Mouse (Mus musculus) stomach, embryonic 16.5 days (tissue): Measurements from ENCODE around the gene Nhs. TPM values are rescaled to one million over a fixed set of nuclear protein-coding genes. Genes with fewer than 3 reads are reported as not detected.

Experiments used
- ATAC-seq: fragments of 200-750 bp; cut with Nextera tagmentation; 2 replicates; pipeline ENCODE4 v1.8.0; 2017; ENCODE audit warnings: moderate number of reproducible peaks, moderate TSS enrichment; ENCODE audit not compliant: insufficient read depth, low FRiP score
- H3K27ac ChIP-seq: fragments of 300-500 bp; sonication (generic); 2 replicates; pipeline ENCODE4 v1.5.1; 2014; ENCODE audit warnings: low read length
- H3K27me3 ChIP-seq: fragments of 300-500 bp; sonication (generic); 2 replicates; pipeline ENCODE4 v1.6.1; 2014; ENCODE audit warnings: low read length, control low read depth, mixed read lengths; ENCODE audit not compliant: control insufficient read depth, insufficient read depth
- H3K36me3 ChIP-seq: fragments of 300-500 bp; sonication (generic); 2 replicates; pipeline ENCODE4 v1.6.1; 2014; ENCODE audit warnings: low read length; ENCODE audit not compliant: control insufficient read depth, insufficient read depth
- H3K4me1 ChIP-seq: fragments of 300-500 bp; sonication (generic); 2 replicates; pipeline ENCODE4 v1.6.1; 2014; ENCODE audit warnings: low read length, control low read depth, mixed read lengths; ENCODE audit not compliant: control insufficient read depth, insufficient read depth
- H3K4me2 ChIP-seq: fragments of 300-500 bp; sonication (generic); 2 replicates; pipeline ENCODE4 v1.6.1; 2014; ENCODE audit warnings: low read depth, low read length, mixed read lengths
- H3K4me3 ChIP-seq: fragments of 300-500 bp; sonication (generic); replicated peaks from 2 replicates; pipeline ENCODE4 v1.5.1; 2014; ENCODE audit warnings: mild to moderate bottlenecking, low read length
- H3K9ac ChIP-seq: fragments of 300-500 bp; sonication (generic); 2 replicates; pipeline ENCODE4 v1.6.1; 2014; ENCODE audit warnings: low read length
- H3K9me3 ChIP-seq: fragments of 300-500 bp; sonication (generic); replicated peaks from 2 replicates; pipeline ENCODE4 v1.6.1; 2016; ENCODE audit warnings: low read length, control low read depth; ENCODE audit not compliant: control insufficient read depth
- WGBS: fragments of 180-500 bp; shearing (Covaris S2); extraction: QIAGEN DNeasy Blood & Tissue Kit; methylation state at CpG from one replicate; pipeline ENCODE4 v1.1.7; 2014; 5-methylcytosine and 5-hydroxymethylcytosine counted together
- polyA plus RNA-seq: library from polyadenylated mRNA; unstranded; fragments of >200 nt; fragmentation: Nextera tagmentation; extraction: Ambion mirVana; gene quantifications from 2 replicates; pipeline ENCODE4 v1.2.1, GENCODE M21; 2015

The Nhs gene
- polyA plus RNA-seq, 1 experiment from 2014 or later = 1.8 TPM

DNA sequence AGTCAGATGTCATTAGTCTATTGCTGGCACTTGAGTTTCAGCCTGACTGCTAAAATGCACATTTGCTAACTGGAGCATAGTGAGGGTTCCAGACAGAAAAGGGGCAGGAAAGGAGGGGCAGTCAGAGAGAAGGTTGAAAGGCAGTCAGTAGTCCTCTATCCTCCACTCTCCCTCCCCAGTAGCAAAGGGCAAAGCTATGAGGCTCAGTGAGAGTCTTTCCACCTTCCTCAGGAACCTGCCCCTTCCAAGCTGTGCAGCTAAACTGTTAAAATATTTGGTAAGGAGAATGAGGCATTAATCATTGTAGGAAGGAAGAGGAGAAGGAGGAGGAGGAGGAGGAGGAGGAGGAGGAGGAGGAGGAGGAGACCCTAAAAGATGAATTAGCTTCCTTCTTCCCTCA, 115.4 kb downstream of the Nhs start:
- H3K4me1 ChIP-seq = no peaks in the 10 kb centered on the region
- H3K4me3 ChIP-seq = no peak overlapping the region
- H3K36me3 ChIP-seq = no peaks in the 10 kb centered on the region
- no peaks in the 10 kb centered on the region for H3K9me3 ChIP-seq
- H3K27me3 ChIP-seq = no peaks in the 10 kb centered on the region; the same call in 1 of the 2 replicates
- H3K27ac ChIP-seq = no peak overlapping the region
- H3K4me2 ChIP-seq = no peak overlapping the region
- no peak for ATAC-seq
- H3K9ac ChIP-seq = no peak overlapping the region

DNA sequence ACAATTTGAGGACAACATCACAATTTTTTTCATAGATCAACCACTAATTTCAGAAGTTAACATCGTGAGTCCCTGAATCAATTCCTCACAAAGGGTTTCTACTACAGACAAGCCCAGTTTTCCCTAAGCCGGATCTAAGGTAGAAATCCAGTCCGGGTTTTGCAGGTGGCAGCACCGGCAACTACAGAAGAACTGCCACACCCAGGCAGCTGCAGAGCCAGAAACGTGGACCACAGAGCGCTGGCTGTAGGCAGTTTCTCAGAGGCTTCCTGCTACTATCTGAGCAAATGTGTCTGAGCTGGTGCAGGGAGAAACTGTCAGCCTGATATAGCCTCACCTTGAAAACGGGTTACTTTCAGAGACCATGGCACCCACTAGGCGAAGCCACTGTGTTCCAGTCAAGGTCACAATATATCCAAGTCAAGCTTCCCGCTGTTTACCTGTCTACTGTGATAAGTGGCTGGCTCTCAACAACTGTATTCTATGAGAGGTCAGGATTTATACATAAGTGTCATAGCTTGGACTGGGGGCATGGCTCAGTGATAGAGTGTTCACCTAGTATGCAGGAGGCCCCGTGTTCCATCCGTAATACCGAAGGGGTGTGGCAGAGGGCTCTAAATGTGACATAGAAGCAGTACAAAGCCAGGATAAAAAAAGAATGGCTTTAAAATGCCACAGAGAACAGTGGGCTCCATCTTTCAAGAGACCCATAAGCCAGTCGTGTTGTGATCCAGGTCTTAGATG, 134.1 kb downstream of the Nhs start:
- 27% methylated on average over 13 of the region's 13 CpGs for WGBS
- H3K4me2 ChIP-seq = no peak overlapping the region
- ATAC-seq = 0 out of 2 replicates have a peak, but pooled peaks have one; percentile 29
- no peak overlapping the region for H3K27ac ChIP-seq
- no peaks in the 10 kb centered on the region; the same call in none of the 2 replicates for H3K27me3 ChIP-seq
- H3K9me3 ChIP-seq = no peaks in the 10 kb centered on the region
- 0 out of 2 replicates have a peak, but pooled peaks cover 2% of the 10 kb centered on the region for H3K4me1 ChIP-seq
- H3K9ac ChIP-seq = no peak overlapping the region
- no peak overlapping the region for H3K4me3 ChIP-seq
- H3K36me3 ChIP-seq = no peaks in the 10 kb centered on the region

GRCm38 (mm10) chrX:162021724-162022123, 137.8 kb downstream of the Nhs start:
- Histone ChIP-seq H3K27me3 (peaks cover 4% of the 10 kb centered on the region; the same call in 1 of the 2 replicates), H3K36me3 (no peaks in the 10 kb centered on the region), H3K9ac (no peak overlapping the region), H3K27ac (no peak overlapping the region), H3K4me1 (0 out of 2 replicates have a peak, but pooled peaks cover 2% of the 10 kb centered on the region), H3K4me3 (no peak overlapping the region), H3K9me3 (no peaks in the 10 kb centered on the region), H3K4me2 (no peak overlapping the region)
- ATAC-seq = no peak
- WGBS = 78% methylated on average over 3 of the region's 3 CpGs

DNA sequence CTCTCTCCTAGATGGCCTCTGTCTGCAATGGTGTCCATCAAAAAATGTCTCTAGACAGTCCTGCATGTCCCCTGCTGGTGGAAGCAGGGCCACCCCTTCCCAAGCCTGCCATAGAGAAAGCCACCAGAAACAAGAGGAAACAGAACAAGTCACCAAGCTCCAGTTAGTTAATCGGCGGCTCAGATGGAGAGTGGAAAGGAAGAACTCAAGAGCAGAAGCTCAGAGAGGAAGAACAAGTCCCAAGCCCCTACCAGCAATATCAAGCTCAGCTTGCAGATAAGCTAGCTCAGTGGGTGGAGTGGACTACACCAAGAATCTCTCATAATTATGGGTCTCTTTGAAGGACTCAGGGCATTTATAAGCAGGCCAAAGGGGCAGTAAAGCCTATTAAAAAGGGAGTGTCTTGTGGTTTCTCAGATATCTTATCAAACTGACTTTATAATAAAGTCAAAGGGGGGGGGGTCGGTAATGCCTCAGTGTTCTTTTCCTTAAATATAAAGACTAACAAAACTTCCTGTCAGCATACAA, 139.4 kb downstream of the Nhs start:
- no peak overlapping the region for H3K27ac ChIP-seq
- H3K4me3 ChIP-seq = no peak overlapping the region
- H3K9me3 ChIP-seq = no peaks in the 10 kb centered on the region
- ATAC-seq = no peak
- H3K4me2 ChIP-seq = no peak overlapping the region
- H3K4me1 ChIP-seq = no peaks in the 10 kb centered on the region
- H3K9ac ChIP-seq = no peak overlapping the region
- 75% methylated on average over 3 of the region's 3 CpGs for WGBS
- peaks cover 4% of the 10 kb centered on the region; the same call in 1 of the 2 replicates for H3K27me3 ChIP-seq
- no peaks in the 10 kb centered on the region for H3K36me3 ChIP-seq

DNA sequence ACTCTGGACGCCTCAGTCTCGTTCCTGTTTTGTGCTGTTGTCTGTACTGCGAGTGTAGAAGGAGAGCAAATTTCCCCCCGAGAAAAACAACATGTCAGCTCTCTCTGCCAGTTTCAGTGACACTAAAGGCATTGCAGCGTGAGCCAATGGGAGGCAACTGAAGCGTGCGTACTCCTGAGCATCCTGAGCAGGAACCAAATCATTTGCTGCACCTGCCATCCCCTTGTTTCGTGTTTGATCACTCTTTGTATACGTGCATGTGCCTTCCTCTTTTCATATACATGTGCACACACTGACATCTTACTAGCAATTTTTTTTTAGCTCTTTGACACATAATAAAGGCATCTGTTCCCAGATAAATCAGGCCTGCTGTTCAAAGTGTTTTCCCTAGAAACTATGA, 142.1 kb downstream of the Nhs start:
- H3K27ac ChIP-seq = no peak overlapping the region
- H3K27me3 ChIP-seq = peaks cover 14% of the 10 kb centered on the region; the same call in 1 of the 2 replicates
- no peak for ATAC-seq
- no peak overlapping the region for H3K9ac ChIP-seq
- H3K9me3 ChIP-seq = no peaks in the 10 kb centered on the region
- no peak overlapping the region for H3K4me3 ChIP-seq
- 53% methylated on average over 9 of the region's 9 CpGs for WGBS
- H3K4me1 ChIP-seq = no peaks in the 10 kb centered on the region
- H3K4me2 ChIP-seq = no peak overlapping the region
- H3K36me3 ChIP-seq = no peaks in the 10 kb centered on the region

DNA sequence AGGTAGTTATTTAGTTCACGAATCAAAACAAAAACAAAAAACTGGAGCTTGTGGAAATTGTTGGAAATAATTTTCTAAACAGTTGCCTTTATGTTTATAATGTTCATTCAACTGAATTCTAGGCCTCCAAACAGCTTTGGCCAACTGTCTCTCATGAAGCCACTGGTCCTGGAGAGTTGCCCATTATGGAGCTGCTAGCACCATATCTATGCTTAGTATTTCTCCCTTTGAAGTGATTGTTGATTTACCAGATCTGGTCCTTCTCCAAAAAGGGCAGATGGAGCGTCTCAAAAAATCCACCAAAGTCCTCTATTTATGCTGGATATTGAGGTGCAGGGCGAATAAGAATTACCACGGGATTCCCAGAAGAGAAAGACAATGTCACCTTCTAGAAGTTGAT, 147.0 kb downstream of the Nhs start:
- ATAC-seq = no peak
- Histone ChIP-seq H3K36me3 (no peaks in the 10 kb centered on the region), H3K27ac (no peak overlapping the region), H3K4me3 (no peak overlapping the region), H3K9me3 (no peaks in the 10 kb centered on the region), H3K9ac (no peak overlapping the region), H3K27me3 (peaks cover 15% of the 10 kb centered on the region; the same call in 1 of the 2 replicates), H3K4me2 (no peak overlapping the region), H3K4me1 (no peaks in the 10 kb centered on the region)
- 66% methylated on average over 4 of the region's 4 CpGs for WGBS

GRCm38 (mm10) chrX:162009876-162010275, 149.7 kb downstream of the Nhs start:
- WGBS = 45% methylated on average over 3 of the region's 3 CpGs
- Histone ChIP-seq H3K36me3 (no peaks in the 10 kb centered on the region), H3K27ac (no peak overlapping the region), H3K9me3 (no peaks in the 10 kb centered on the region), H3K4me1 (no peaks in the 10 kb centered on the region), H3K27me3 (peaks cover 21% of the 10 kb centered on the region; the same call in 1 of the 2 replicates), H3K9ac (no peak overlapping the region), H3K4me3 (no peak overlapping the region), H3K4me2 (no peak overlapping the region)
- no peak for ATAC-seq

DNA sequence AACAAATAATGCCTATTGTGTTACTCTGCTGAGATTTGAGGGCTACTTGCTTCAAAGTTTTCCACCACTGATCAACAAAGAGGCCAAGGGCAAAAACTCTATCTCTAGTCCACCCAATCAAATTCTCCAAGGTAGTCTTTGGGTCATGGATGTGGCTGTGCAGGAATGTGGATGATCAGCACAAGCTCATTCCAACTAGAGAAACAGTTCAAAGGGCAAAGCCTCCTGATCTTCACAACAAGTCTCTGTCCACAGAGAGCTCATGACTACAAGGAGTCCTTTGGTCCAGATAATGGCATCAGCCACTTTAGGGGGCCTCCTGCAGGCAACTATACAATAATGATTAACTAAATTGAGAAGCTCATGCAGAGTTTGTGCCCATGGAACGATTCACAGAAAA, 155.7 kb downstream of the Nhs start:
- no peaks in the 10 kb centered on the region for H3K36me3 ChIP-seq
- H3K9ac ChIP-seq = no peak overlapping the region
- no peak overlapping the region for H3K4me3 ChIP-seq
- WGBS = 48% methylated on average over 1 of the region's 1 CpGs
- H3K9me3 ChIP-seq = no peaks in the 10 kb centered on the region
- H3K4me1 ChIP-seq = no peaks in the 10 kb centered on the region
- H3K4me2 ChIP-seq = no peak overlapping the region
- ATAC-seq = no peak
- H3K27me3 ChIP-seq = peaks cover 6% of the 10 kb centered on the region; the same call in 1 of the 2 replicates
- no peak overlapping the region for H3K27ac ChIP-seq

- no peak overlapping the region for H3K4me3 ChIP-seq
- H3K9ac ChIP-seq = no peak overlapping the region
- no peaks in the 10 kb centered on the region for H3K36me3 ChIP-seq
- no peaks in the 10 kb centered on the region for H3K9me3 ChIP-seq
- no peak overlapping the region for H3K27ac ChIP-seq
- no peak overlapping the region for H3K4me2 ChIP-seq
- H3K27me3 ChIP-seq = no peaks in the 10 kb centered on the region; the same call in 1 of the 2 replicates
- 62% methylated on average over 3 of the region's 3 CpGs for WGBS
- ATAC-seq = no peak
- no peaks in the 10 kb centered on the region for H3K4me1 ChIP-seq
Measured at GRCm38 (mm10) chrX:161998876-161999275, 160.7 kb downstream of the Nhs start.
